Mouse (Mus musculus) myocyte (in vitro differentiated cells): ENCODE data around the gene Aatk.

ENCODE experiments used
- CEBPB ChIP-seq: IDR thresholded peaks from 2 replicates; pipeline ENCODE4 v1.6.1; 2011; ENCODE audit warnings: mild to moderate bottlenecking, moderate library complexity; ENCODE audit not compliant: poor library complexity, insufficient read depth, severe bottlenecking
- E2F4 ChIP-seq: IDR thresholded peaks from one replicate; pipeline ENCODE4 v1.6.1; 2011; ENCODE audit warnings: mild to moderate bottlenecking, control low read depth, moderate library complexity; ENCODE audit not compliant: insufficient read depth
- MYOG ChIP-seq, 3 experiments: IDR thresholded peaks; one replicate each; pipeline ENCODE4 v1.6.1; 2011; ENCODE audit warnings: control low read depth in 2 of 3, low read depth in 2 of 3, mild to moderate bottlenecking in 2 of 3; ENCODE audit not compliant: insufficient read length in 2 of 3, control insufficient read depth in 1 of 3, insufficient read depth in 1 of 3
- POLR2A ChIP-seq: IDR thresholded peaks from one replicate; pipeline ENCODE4 v1.6.1; 2011; ENCODE audit warnings: low read depth, mild to moderate bottlenecking, control low read depth, moderate library complexity; ENCODE audit not compliant: insufficient read length
- POLR2AphosphoS2 ChIP-seq: IDR thresholded peaks from one replicate; pipeline ENCODE4 v1.6.1; 2011; ENCODE audit warnings: low read depth, control low read depth; ENCODE audit not compliant: insufficient read length
- SRF ChIP-seq: IDR thresholded peaks from one replicate; pipeline ENCODE4 v1.6.1; 2011; ENCODE audit warnings: low read depth; ENCODE audit not compliant: control insufficient read depth, insufficient read length

DNA sequence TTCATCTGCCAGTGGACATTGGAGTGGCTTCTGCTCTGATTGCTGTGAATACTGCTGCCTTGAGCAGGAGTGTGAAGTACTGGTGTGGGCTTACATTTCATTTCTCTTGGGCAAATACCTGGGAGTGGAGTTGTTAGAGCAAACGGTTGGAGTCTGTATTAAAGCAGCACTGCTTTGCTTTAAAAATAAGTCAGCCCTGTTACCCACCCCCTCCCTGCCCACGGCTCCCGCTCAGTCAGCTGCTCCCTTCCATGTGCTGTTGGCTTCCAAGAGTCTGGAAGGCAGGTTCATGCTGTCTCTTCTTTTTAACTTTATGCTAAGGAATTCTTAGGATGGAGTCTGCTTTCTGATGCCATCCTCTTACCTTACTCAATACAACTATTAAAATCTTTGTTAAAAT lies 85.5 kb downstream of the Aatk start:
- no peak for TF ChIP-seq E2F4
- no peak for TF ChIP-seq CEBPB
- TF ChIP-seq POLR2AphosphoS2 = no peak
- TF ChIP-seq SRF = no peak
- TF ChIP-seq POLR2A = no peak
- TF ChIP-seq MYOG (IDR thresholded peaks at IDR 0.05; ENCODE audit: control insufficient read depth in 1 of 3, insufficient read depth in 1 of 3, insufficient read length in 2 of 3, low read depth in 2 of 3) = no peak
